Mouse (Mus musculus): Measurements from ENCODE around the gene Slc4a4.
"Not testable (repeated sequence)": the region's sequence is repeated elsewhere in the genome, so short reads cannot be mapped to it uniquely, and the experiment has no call there.

Slc4a4 gene

GRCm38 (mm10) chr5:88960342-88961105 is 73.9 kb downstream of the Slc4a4 start:
- in situ Hi-C loops (cut with MboI) = no loop called here

GRCm38 (mm10) chr5:88961351-88961761 is 74.7 kb downstream of the Slc4a4 start:
- in situ Hi-C loops (cut with MboI) = no loop called here

- in situ Hi-C loops (cut with MboI) = no loop called here
Observed at GRCm38 (mm10) chr5:88964685-88965290, 78.2 kb downstream of the Slc4a4 start.

- in situ Hi-C loops (cut with MboI) = no loop called here
Observed at GRCm38 (mm10) chr5:88966507-88966906, 79.9 kb downstream of the Slc4a4 start.

GRCm38 (mm10) chr5:88968923-88969639 is 82.5 kb downstream of the Slc4a4 start:
- in situ Hi-C loops (cut with MboI) = no loop called here

- in situ Hi-C loops (cut with MboI) = no loop called here
Observed at GRCm38 (mm10) chr5:88971554-88971953, 84.9 kb downstream of the Slc4a4 start.

- in situ Hi-C loops (cut with MboI) = no loop called here
Observed at GRCm38 (mm10) chr5:88972277-88972676, 85.7 kb downstream of the Slc4a4 start.

GRCm38 (mm10) chr5:88973130-88973529 is 86.5 kb downstream of the Slc4a4 start:
- in situ Hi-C loops (cut with MboI) = no loop called here

GRCm38 (mm10) chr5:88975694-88976093 is 89.1 kb downstream of the Slc4a4 start:
- in situ Hi-C loops (cut with MboI) = no loop called here

GRCm38 (mm10) chr5:88976428-88976827 is 89.8 kb downstream of the Slc4a4 start:
- in situ Hi-C loops (cut with MboI) = no loop called here

GRCm38 (mm10) chr5:88980740-88981139 is 94.1 kb downstream of the Slc4a4 start:
- in situ Hi-C loops (cut with MboI) = no loop called here

- in situ Hi-C loops (cut with MboI) = no loop called here
Observed at GRCm38 (mm10) chr5:88981243-88982014, 94.8 kb downstream of the Slc4a4 start.

GRCm38 (mm10) chr5:88982040-88982736 is 95.6 kb downstream of the Slc4a4 start:
- in situ Hi-C loops (cut with MboI) = no loop called here

- in situ Hi-C loops (cut with MboI) = no loop called here
Observed at GRCm38 (mm10) chr5:88983170-88983569, 96.6 kb downstream of the Slc4a4 start.

- in situ Hi-C loops (cut with MboI) = no loop called here
Observed at GRCm38 (mm10) chr5:88983652-88984051, 97.0 kb downstream of the Slc4a4 start.

GRCm38 (mm10) chr5:88989018-88989417 is 102.4 kb downstream of the Slc4a4 start:
- in situ Hi-C loops (cut with MboI) = no loop called here

- in situ Hi-C loops (cut with MboI) = no loop called here
Observed at GRCm38 (mm10) chr5:88990196-88990747, 103.7 kb downstream of the Slc4a4 start.

- in situ Hi-C loops (cut with MboI) = not testable (repeated sequence)
Observed at GRCm38 (mm10) chr5:88991309-88991708, 104.7 kb downstream of the Slc4a4 start.

- in situ Hi-C loops (cut with MboI) = no loop called here
Observed at GRCm38 (mm10) chr5:88994533-88994932, 107.9 kb downstream of the Slc4a4 start.

GRCm38 (mm10) chr5:88996246-88996645 is 109.6 kb downstream of the Slc4a4 start:
- in situ Hi-C loops (cut with MboI) = no loop called here

- in situ Hi-C loops (cut with MboI) = no loop called here
Observed at GRCm38 (mm10) chr5:88997277-88997676, 110.7 kb downstream of the Slc4a4 start.
